Mouse (Mus musculus): ENCODE data around the gene I0C0044D17Rik. TPM values are rescaled to one million over a fixed set of nuclear protein-coding genes. Genes with fewer than 3 reads are reported as not detected.
A peak's percentile ranks its signal among the peaks of the same experiment; 100 is the strongest.

I0C0044D17Rik gene
- total RNA-seq, 2 experiments from 2014 or later = not detected

DNA sequence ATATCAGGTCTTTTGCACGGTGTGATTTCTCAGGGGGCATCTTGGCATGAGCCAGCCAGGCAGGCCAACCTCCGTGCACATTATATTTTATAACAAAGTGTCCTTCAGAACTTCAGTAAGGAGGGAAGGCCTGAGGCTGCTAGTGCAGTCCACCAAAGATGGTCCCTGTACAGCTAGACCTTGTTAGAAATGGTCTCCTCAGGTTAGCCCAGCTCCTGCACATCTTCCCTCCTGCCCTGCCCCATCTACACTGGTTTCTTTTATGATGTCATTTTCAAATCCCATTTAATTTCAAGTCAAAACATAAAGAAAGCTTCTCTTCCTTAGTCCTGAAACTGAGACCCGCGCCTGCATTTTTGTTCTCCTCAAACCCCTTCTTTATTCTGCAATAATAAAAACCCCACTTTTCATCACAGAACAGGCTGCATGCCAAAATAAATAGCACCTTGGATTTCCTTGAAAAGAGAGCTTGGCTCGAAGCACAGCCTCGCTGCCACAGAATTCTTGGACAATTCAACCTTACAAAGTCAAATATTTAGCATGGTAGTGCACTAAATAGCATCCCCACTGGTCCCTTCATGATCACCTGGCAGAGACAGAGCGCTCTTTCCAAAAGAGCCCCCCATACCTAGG lies 34.4 kb downstream of the I0C0044D17Rik start:
- no peak for TF ChIP-seq CTCF (IDR thresholded peaks at IDR 0.05)
- Histone ChIP-seq H3K4me3 (peak overlapping the region; percentile 59), H3K27ac (no peak overlapping the region)
- intact Hi-C loops (cut with DNase I) = no loop called here
- DNase-seq = no peak

GRCm38 (mm10) chr4:98786281-98786680 lies 37.4 kb downstream of the I0C0044D17Rik start:
- TF ChIP-seq CTCF (IDR thresholded peaks at IDR 0.05) = no peak
- DNase-seq = no peak
- Histone ChIP-seq H3K27ac (no peak overlapping the region), H3K4me3 (no peak overlapping the region)
- intact Hi-C loops (cut with DNase I) = no loop called here

GRCm38 (mm10) chr4:98785851-98786250 lies 37.8 kb downstream of the I0C0044D17Rik start:
- no peak for TF ChIP-seq CTCF (IDR thresholded peaks at IDR 0.05)
- H3K27ac ChIP-seq = no peak overlapping the region
- intact Hi-C loops (cut with DNase I) = no loop called here
- no peak for DNase-seq
- H3K4me3 ChIP-seq = no peak overlapping the region

DNA sequence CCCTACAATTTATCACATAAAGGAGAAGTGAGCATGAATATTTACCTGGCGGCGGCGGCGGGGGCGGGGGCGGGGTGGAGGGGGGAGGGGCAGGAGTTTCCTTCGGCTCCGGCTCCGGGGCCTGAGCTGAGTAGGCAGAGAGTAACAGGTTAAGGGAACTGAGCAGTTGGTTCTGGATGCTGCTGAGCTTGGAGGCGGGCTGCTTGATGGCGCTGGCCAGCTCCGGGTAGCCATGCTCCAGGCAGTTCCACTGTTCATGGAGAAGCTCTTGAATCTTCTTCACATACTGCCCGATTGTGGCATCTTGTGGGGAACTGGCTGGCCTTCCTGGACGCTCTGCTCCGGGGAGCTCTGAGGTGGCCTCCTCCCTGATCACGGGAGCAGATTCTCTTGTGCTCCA lies 45.4 kb downstream of the I0C0044D17Rik start:
- TF ChIP-seq CTCF (IDR thresholded peaks at IDR 0.05) = no peak
- intact Hi-C loops (cut with DNase I) = no loop called here
- Histone ChIP-seq H3K4me3 (no peak overlapping the region), H3K27ac (no peak overlapping the region)
- DNase-seq = no peak

DNA sequence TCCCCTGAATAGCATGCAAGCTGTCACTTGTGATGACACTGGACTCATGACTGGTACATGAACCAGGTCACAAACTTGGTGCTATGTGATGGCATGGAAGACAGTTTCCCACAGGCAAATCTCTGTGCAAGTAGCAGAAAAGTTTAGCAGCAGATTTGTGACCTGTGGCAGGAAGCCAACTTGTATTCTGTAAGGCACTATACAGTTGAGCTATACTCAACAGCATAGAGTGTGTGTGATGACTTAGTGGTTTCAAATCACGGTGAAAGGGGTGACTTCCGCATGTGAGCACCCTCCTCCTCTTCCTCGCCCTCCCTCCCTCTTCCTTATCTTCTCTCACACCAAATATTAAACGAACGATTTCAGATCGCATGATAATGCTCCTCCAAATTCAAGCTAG lies 46.2 kb downstream of the I0C0044D17Rik start:
- no peak for TF ChIP-seq CTCF (IDR thresholded peaks at IDR 0.05)
- intact Hi-C loops (cut with DNase I) = no loop called here
- DNase-seq = no peak
- no peak overlapping the region for H3K4me3 ChIP-seq
- H3K27ac ChIP-seq = no peak overlapping the region

DNA sequence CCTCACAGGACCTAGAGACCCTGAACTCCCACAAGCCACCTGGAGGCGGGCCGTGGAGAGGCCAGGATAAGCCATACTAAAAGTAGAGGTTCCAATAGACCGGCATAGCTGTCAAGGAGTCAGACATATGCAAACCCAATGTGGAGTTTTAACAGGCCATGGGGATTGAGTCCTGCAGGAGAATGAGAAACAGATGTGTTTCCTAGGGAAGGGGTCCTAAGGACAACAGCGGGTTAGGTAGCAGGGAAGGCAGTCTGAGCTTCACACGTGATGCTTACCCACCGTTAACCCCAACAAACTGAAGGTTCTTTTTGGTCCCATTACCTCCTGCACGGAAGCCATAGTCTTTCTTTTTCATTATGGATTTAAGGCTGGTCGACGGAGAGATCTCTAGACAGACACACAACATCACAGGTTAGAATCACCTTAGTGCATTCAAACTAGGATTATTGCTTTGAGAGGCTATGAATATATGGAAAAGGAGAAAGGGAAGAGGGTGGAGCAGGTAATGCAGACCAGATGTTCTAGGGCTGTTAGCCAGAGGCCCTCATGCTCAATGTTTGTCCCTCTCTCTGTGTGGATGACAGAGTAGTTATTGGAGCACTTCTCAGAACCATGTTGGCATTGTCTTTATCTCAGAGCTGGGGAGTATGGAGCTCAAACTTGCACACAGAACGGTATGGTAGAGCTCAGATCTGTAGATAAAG lies 46.8 kb downstream of the I0C0044D17Rik start:
- Histone ChIP-seq H3K4me3 (no peak overlapping the region), H3K27ac (no peak overlapping the region)
- no peak for TF ChIP-seq CTCF (IDR thresholded peaks at IDR 0.05)
- no peak for DNase-seq
- intact Hi-C loops (cut with DNase I) = no loop called here

GRCm38 (mm10) chr4:98773785-98774184 lies 49.9 kb downstream of the I0C0044D17Rik start:
- no peak for DNase-seq
- intact Hi-C loops (cut with DNase I) = no loop called here
- no peak overlapping the region for H3K27ac ChIP-seq
- TF ChIP-seq CTCF (IDR thresholded peaks at IDR 0.05) = no peak
- no peak overlapping the region for H3K4me3 ChIP-seq

Other genes with a start within 250 kb of the I0C0044D17Rik start
- not detected for gene L1td1, start 97.1 kb downstream of the I0C0044D17Rik start, total RNA-seq (2021)
- 1 to 10 TPM in 1 of 2 experiments, under 1 TPM in 1; 0.69 to 1.3 TPM for gene Kank4, start 6.3 kb downstream of the I0C0044D17Rik start, total RNA-seq (2021)
- 10 to 100 TPM; 11.2 to 12.1 TPM for gene Usp1, start 100.0 kb upstream of the I0C0044D17Rik start, total RNA-seq (2021)
- not detected for gene Angptl3, start 207.1 kb upstream of the I0C0044D17Rik start, total RNA-seq (2021)

Measured in gastrocnemius, adult 2 months (tissue).